Mouse (Mus musculus) thymus, postnatal 4 days (tissue): ENCODE data around the gene Gm45713.
"Not testable (repeated sequence)": the region's sequence is repeated elsewhere in the genome, so short reads cannot be mapped to it uniquely, and the experiment has no call there.

Experiments used
- DNase-seq: peaks from one replicate; pipeline ENCODE4 v3.0.0; 2021

Gene Gm45713

DNA sequence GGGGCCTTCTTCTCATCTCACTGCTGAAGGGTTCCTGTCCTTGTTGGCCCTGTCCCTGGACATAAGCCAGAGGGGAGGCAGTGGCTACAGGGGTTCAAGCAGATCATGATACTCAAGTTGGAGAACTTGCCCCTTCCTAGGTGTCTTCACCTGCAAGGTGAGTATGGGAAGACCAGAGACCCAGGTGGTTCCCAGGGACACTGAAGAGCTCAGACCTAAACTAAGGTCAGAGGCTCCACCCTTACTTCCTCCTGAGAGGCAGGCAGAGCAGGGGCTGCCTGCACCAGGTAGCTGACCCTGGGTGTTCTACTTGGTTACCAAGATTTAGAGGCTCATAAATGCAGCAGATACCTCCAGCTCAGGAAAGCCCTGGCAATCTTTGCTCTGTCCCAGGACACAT, 14.1 kb downstream of the Gm45713 start:
- DNase-seq: no peak

DNA sequence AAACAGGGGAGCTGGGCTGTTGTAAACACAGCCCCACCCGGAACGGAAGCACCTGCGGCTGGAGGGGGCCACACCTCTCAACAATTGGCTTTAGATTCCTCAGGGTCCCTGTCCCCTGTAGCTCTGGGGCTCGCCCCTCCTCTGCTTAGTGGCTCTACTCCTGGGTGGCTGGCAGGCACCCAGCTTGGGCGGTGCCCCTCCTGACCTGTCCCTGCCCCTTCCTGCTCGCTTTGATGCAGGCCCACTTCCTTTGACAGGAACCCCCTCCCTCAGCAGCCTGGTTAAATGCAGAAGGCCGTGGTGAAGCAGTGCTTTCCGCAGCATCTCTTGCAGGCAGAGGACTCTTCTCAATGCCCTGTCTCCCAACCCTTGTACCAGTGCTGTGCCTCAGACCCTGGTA, 14.6 kb downstream of the Gm45713 start:
- peak; percentile 83 for DNase-seq

DNA sequence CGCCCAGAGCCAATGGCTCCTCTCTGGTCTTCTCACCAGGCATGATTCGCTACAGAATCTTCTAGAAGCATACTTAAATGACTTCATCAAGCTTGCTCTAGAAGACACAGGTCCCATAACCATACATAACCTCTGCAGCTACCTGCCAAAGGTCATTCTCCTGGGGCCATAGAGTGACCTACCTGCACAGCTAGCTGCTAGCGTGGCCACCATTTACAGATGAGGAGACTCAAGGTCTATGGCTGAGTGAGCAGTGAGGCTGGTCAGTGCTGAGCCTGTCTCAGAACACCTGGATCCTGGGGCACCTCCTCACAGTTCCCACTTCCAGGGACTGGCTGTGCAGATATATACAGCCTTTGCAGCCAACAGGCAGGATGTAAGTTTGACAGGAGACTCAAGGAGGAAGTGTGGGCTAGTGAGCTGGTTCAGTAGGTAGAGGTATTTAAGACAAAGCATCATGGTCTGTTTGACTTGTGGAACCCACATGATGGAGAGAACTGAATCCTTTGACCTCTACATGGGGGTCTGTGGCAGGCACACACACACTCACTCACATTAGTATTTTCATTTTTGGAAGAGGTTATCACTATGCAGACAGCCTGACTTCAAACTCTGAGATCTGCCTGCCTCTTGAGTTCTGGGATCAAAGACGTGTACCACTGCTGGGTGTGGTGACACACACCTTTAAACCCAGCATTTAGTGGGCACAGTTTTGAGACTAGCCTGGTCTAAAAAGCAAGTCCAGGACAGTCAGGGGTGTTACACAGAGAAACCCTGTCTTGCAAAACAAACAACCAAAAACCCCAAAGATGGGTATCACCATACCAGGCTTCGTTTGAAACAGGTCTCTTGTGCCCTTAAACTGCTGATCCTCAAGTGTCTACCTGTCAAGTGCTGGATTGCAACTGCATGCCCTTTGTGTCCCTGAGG, 16.0 kb downstream of the Gm45713 start:
- peak; percentile 24 for DNase-seq

DNA sequence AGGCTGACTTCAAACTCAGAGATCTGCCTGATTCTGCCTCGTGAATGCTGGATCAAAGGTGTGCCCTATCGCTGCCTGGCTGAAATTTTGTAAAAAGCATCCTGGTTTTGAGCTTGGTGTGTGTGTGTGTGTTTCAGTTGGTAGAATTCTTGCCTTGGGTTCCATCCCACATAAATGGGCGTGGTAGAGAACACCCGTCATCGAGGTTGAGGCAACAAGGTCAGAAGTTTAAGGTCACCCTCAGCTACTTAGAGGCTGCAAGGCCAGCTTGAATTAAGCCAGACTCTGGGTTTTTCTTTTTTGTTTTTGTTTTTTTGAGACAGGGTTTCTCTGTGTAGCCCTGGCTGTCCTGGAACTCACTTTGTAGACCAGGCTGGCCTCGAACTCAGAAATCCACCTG, 17.7 kb downstream of the Gm45713 start:
- no peak for DNase-seq

DNA sequence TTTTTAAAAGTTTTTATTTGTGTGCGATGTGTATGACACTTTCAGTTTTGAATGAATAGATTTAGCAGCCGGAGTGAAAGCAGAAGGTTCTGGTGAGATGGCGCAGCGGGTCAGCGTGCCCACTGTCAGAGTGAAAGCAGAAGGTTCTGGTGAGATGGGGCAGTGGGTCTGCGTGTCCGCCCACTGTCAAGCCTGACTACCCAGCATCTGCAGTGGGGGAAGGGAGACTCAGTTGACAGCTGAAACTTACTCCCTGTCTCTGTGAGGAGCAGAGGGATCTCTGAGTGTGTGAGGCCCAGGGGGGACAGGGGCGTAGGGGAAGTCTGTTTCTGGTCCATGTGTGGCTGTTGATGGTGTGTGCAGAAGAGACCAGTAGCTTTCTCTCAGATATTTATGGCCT, 18.5 kb downstream of the Gm45713 start:
- DNase-seq: no peak

DNA sequence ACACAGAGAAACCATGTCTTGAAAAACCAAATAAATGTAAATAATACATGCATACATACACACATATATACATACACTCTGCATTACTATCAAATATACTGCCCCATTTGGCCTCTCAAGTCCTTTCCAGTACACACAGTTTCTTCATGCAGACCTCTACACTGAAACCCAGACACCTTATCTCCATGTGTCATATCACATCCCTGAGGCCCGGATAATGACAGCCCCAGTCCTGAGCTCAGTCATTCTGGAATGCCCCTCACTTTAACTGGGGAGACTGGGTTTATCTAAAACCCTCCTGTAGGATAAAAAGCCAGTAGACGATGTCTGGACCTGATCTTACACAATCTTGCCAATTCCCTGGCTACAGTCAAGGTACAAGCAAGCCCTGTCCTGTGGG, 22.6 kb downstream of the Gm45713 start:
- DNase-seq: no peak

DNA sequence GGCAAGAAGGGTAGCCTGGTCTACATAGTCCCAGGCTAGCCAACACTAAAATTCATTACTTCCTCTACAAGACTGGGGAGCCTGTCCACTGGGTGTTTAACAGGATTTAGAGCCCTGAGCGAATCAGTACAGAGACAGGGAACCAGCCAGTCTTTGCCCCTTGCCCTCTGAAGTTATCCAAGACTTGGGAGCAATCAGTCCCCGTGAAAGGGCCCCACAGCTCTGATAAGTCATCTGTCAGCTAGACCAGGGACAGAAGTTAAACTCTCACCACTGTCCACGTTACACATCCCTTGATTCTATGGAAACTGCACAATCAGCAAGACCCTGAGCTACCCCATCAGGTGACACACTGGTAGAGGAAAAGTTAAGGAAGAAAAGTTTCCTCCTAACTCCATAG, 23.5 kb downstream of the Gm45713 start:
- DNase-seq: no peak

DNA sequence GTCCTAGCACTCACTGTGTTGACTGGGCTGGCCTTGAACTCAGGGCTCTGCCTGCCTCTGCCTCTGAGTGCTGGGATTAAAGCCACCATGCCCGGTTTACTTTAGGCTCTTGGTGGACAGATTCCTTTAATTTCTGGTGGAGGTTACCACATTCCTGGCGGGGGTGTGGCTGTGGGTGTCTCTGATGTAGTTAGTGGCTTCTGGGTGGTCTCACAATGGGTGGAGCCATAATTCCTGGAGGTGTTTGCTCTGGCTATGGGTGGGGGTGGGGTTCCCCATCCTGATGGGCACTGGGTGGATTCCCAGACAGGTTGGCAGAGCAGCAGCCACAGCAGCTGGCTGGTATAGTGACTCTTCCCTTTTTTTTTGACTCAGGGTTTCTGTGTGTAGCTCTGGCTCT, 24.1 kb downstream of the Gm45713 start:
- no peak for DNase-seq

DNA sequence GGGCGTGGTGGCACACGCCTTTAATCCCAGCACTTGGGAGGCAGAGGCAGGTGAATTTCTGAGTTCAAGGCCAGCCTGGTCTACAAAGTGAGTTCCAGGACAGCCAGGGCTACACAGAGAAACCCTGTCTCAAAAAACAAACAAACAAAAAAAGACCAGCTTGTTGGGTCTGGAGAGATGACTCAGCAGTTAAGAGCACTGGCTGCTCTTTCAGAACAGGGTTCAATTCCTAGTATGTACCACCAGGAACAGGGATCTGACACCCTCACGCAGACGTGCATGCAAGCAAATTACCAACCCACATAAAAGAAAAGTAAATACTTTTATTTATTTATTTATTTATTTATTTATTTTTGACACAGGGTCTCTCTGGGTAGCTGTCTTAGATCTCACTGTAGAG, 25.9 kb downstream of the Gm45713 start:
- not testable (repeated sequence) for DNase-seq

DNA sequence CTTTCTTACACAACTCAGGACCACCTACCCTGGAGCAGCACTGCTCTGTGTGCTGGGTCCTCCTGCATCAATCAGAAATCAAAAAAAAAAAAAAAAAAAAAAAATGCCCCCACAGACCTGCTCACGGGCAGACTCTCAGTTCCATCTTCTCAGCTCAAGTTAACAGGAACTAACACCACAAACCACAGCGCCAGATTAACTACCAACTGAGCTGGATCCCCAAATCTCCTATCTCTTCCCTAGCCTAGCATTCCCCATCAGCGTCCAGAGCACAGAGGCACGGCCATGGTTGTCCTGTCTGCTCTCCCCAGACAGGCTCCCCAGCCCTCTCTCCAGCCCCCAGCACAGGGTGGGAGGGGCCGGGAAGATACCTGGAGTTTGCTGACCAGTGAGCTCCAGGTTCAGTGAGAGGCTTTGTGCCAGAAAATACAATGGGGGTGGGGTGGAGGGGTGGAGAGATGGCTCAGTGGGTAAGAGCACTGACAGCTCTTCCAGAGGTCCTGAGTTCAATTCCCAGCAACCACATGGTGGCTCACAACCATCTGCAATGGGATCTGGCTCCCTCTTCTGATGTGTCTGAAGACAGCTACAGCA, 28.9 kb downstream of the Gm45713 start:
- no peak for DNase-seq

DNA sequence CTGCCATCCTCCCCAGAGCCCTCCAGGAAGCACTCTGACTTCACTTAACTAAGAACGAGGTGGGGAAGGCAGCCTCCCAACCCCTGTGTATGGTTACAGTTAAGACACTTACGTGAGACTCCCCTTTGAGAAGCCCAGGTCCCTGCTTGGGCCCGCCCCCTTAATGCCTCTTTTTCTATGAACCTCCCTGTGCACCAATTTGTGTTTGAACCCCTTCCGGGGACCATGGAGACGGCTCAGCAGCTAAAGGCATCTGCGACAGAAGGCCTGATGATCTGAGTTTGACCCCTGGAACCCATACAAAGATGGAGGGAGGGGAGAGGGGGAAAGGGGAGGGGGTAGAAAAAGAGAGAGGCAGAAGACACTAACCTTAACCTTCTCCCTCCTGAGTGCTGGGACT, 29.6 kb downstream of the Gm45713 start:
- DNase-seq: no peak

DNA sequence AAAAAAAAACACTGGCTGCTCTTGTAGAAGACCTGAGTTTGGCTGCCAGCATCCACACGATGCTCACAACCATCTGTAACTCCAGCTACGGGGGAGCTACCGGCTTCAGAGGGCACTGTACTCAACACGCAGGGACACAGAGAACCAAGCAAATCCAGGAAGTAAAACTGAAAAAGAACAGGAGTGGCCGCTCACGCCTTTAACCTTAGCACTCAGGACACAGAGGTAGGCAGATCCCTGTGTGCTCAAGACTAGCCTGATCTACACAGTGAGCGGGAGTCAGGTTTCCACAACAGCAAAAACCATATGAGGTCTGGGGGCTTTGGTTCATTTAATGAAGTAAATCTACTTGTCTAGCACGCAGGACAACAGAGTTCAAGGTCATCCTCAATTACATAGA, 30.5 kb downstream of the Gm45713 start:
- no peak for DNase-seq

DNA sequence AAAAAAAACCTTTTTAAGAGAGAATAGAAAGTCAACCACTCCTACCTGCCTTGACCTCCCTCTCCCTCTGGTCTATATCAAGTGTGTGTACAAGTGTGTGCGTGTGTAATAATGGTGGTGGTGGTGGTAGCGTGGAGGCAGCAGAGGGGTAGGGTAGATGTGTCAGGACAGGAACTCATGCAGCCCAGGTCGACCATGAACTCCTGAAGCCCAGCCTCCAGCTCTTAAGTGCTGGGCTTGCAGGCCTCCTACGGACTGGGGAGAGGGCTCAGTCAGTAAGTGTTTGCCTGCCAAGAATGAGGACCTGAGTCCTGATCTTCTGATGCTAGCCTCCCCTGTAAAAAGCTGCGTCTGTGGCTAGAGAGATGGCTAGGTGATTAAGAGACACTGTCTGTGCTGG, 31.1 kb downstream of the Gm45713 start:
- DNase-seq: no peak

DNA sequence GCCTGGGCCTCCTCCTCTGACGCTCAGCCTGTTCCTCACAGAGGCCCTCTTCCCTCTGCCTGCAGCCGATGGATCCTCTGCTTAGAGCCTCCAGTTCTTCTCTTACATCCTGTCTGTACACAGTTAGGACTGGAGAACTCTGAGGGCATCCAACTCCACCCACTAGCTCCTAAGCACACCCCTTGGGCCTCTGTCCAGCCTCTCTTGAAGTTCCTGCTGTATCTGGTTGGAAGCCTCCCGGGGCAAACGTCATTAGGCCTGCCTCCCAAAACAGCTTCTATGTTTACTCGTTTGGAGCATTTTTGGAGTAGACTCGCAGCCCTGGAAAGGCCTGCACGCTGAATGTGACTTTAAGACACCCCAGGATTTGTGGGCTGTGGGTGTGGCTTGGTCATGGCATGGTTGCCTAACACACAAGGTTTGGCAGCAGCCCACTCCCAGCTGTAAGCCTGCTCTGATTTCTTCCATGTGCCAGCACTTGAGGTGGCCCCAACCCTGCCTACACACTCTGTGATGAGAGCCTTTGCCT, 32.3 kb downstream of the Gm45713 start, which contains the start of gene Fcgrt:
Gene Fcgrt, minus strand, starts transcription at position 200 of the 529 bp plus-strand sequence.
- DNase-seq: no peak

DNA sequence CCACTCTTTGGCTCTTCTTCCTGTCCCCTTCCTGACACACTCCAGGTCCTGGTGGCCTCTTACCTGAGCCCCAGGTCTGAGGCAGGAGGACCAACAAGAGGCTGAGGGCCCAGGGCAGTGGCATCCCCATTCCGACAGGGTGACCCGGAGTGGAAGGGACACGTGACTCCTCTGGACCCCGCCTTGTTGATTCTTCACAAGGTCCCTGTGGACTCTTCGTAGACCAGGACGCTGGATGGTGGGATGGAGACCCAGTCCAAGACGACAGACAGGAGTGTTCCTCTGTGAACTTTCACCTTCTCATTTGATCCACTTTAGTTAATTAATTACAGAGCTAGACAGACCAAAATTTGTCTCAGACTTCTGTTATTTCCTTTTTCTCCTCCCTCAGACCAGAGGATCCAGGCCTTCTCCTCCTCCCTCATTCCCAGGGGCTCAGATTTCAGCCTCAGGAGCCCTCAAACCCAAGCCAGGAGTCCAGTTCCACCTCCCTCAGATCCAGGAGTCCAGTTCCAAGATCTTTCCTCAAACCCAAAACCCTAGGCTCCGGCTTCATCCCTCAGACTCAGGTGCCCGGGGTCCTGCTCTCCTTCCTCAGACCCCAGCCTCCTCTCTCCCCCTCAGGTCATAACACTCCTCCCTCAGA, 33.0 kb downstream of the Gm45713 start:
- no peak for DNase-seq

DNA sequence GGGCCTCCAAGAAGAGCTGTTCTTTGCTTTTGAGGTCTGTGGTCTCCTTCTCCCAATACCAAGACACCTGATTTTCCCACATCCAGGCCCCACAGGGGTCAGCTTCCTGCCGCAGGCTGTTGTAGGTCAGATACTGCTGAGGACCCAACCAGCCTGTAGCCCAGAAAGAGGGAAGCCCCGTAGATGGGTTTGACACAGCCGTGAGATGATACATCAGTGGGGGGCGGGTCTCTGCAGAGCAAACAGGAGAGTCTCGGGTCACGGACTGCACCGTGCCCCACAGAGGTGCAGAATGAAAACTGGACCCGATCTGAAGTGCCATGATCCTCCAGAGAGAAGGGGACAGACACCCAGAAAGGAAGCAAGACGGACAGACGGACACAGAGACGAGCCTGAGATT, 33.6 kb downstream of the Gm45713 start:
- no peak for DNase-seq

DNA sequence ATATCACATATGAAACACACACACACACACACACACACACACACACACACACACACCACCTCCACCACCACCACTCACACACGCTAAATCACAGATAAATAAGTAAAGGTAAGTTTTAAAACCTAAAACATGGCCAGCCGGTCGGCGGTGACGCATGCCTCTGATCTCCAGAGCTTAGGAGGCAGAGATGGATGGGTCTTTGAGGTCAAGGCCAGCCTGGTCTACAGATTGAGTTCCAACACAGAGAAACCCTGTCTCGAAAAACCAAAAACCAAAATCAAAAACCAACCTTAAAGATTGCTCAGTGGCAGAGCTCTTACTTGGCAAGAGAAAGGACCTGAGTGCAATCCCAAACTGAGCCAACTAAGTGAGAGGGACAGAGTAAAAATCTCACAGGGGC, 36.0 kb downstream of the Gm45713 start:
- DNase-seq: no peak

DNA sequence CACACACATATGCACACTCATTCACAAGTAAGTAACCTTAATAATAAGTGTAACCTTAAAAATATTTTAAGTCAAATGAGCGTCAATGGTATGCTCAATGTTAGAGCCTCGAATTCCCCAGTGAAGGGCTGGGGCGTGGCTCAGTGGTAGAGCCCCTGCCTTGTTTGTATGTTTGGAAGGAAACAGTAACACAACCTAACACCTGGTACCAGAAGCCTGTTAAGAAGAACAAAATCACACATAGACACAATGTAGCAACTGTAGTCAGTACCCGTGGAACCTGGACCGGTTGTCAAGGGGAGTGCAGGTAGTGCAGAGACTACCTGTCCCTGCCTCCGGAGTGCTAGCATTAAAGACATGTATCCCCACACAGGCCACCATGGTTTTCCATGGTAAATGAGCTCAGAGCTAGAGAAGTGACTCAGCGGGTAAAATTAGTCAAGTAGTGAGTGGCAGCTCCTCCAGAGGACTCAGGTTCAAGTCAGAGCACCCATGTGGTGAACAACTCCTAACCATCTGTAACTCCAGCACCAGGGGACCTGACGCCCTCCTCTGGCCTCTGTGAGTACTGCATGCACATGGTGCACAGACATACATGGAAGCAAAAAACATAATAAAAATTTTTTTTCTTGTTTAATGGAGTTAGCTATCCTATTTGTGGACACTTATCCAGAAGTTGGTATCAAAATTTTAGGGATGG, 37.3 kb downstream of the Gm45713 start:
- DNase-seq: peak; percentile 55

DNA sequence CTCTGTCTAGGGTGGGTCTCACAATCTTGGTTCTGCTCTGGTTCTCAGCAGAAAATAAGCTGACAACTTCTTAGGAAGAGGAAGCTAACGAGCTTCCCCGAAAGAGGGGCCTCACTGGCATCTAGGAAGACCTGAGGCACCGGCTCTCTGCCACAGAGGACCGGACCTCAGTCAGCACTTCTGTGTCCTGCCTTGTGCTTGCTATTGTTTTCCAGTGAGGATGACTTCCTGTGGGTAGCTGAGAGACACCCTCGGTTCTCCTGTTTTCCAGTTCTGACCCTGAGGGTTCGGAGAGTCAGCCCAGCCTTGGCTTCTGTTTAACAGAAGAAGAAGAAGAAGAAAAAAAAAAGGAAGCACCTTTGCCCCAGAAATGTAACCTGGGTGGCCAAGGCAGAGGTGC, 38.6 kb downstream of the Gm45713 start:
- DNase-seq: no peak

DNA sequence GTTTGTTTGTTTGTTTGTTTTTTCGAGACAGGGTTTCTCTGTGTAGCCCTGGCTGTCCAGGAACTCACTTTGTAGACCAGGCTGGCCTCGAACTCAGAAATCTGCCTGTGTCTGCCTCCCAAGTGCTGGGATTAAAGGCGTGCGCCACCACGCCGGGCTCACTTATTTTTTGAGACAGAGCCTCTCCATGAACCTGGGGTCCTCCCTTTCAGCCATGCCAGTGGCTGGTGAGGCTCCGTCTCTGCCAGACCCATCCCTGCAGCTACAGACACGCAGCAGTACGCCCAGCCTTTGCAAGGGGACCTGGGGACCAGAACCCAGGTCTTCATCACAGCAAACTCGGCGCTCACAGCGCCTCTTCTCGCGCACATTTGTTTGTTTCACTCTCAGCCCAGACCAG, 40.1 kb downstream of the Gm45713 start:
- DNase-seq: not testable (repeated sequence)

DNA sequence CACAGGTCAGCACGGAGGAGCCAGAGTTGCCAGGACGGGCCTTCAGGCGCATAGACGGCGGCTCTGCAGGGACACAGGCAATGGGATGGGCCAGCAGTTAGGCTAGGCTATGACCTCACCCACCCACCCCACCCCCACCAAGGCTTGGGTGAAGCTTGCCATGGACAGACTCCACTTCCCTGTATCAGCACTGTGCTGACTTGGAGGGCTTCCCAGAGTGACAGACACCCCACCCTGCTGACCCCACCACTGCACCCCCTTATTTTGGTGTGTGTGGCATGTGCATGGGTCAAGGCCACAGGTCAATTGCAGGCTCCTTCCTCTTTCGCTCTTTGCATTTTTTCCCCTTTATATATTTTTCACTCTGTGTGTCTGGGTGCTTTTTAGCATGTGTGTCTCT, 40.7 kb downstream of the Gm45713 start:
- DNase-seq: no peak

DNA sequence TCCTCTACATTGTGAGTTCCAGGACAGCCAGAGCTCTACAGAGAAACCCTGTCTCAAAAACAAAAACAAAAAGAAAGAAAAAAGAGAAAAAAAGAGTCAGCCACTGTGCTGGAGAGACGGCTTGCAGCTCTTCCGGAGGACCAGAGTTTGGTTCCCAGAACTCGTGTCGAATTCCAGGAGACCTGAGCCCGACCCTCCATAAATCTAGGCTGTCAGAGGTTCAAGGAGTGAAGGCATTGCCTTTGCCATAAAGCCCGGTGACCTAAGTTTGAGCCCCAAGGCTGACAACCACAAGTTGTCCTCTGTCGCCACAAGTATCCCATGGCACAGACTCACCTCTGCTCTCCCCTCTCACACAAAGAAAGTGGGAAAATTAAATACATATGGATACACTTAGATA, 41.9 kb downstream of the Gm45713 start:
- DNase-seq: no peak

DNA sequence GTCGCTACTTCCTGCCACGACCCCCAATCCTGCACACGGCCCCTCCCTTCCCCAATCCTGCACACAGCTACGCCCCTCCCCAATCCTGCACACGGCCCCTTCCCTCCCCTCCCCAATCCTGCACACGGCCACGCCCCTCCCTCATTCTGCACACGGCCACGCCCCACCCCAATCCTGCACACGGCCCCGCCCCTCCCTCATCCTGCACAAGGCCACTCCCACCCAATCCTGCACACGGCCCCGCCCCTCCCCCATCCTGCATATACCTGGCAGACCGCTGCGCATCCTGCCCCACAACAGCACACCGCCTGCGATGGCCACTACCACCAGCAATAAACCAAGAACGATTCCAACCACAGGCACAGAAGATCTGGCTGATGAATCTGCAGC, 42.5 kb downstream of the Gm45713 start:
- DNase-seq: peak; percentile 74
